Mouse (Mus musculus): ENCODE measurements around the gene Glo1.
"Not testable (repeated sequence)": the region's sequence is repeated elsewhere in the genome, so short reads cannot be mapped to it uniquely, and the experiment has no call there.

Gene Glo1

GRCm38 (mm10) chr17:30626719-30627118 lies at the start of gene Glo1:
Gene Glo1 (minus strand): TSS chr17:30626871.
- DNase-seq (ENCODE audit: low spot score), result not testable (repeated sequence)

GRCm38 (mm10) chr17:30675021-30675740 lies 48.5 kb upstream of the Glo1 start:
- no peak for DNase-seq (ENCODE audit: low spot score)

- no peak for DNase-seq (ENCODE audit: low spot score)
These were observed 46.4 kb upstream of the Glo1 start for GRCm38 (mm10) chr17:30673023-30673422.

- no peak for DNase-seq (ENCODE audit: low spot score)
These were observed 45.9 kb upstream of the Glo1 start for GRCm38 (mm10) chr17:30672556-30672955.

GRCm38 (mm10) chr17:30664856-30665255 lies 38.2 kb upstream of the Glo1 start:
- DNase-seq (ENCODE audit: low spot score), result no peak

- no peak for DNase-seq (ENCODE audit: low spot score)
These were observed 36.5 kb upstream of the Glo1 start for GRCm38 (mm10) chr17:30663170-30663569.

- no peak for DNase-seq (ENCODE audit: low spot score)
These were observed 35.5 kb upstream of the Glo1 start for GRCm38 (mm10) chr17:30662131-30662530.

GRCm38 (mm10) chr17:30658152-30658544 lies 31.5 kb upstream of the Glo1 start:
- peak; percentile 73 for DNase-seq (ENCODE audit: low spot score)

GRCm38 (mm10) chr17:30657530-30658151 lies 31.0 kb upstream of the Glo1 start:
- no peak for DNase-seq (ENCODE audit: low spot score)

- DNase-seq (ENCODE audit: low spot score), result no peak
These were observed 26.3 kb upstream of the Glo1 start for GRCm38 (mm10) chr17:30653010-30653409.

- no peak for DNase-seq (ENCODE audit: low spot score)
These were observed 22.1 kb upstream of the Glo1 start for GRCm38 (mm10) chr17:30648770-30649169.

GRCm38 (mm10) chr17:30640896-30641295 lies 14.2 kb upstream of the Glo1 start:
- DNase-seq (ENCODE audit: low spot score), result no peak

GRCm38 (mm10) chr17:30638996-30639395 lies 12.3 kb upstream of the Glo1 start:
- no peak for DNase-seq (ENCODE audit: low spot score)

GRCm38 (mm10) chr17:30637714-30638113 lies 11.0 kb upstream of the Glo1 start:
- DNase-seq (ENCODE audit: low spot score), result no peak

- peak; percentile 33 for DNase-seq (ENCODE audit: low spot score)
These were observed 8.7 kb upstream of the Glo1 start for GRCm38 (mm10) chr17:30635367-30635766.

- DNase-seq (ENCODE audit: low spot score), result not testable (repeated sequence)
These were observed 2.5 kb downstream of the Glo1 start, which contains the start of gene Dnah8 for GRCm38 (mm10) chr17:30624132-30624531. Gene Dnah8 (plus strand): TSS chr17:30624354.

- no peak for DNase-seq (ENCODE audit: low spot score)
These were observed 3.5 kb downstream of the Glo1 start for GRCm38 (mm10) chr17:30623200-30623599.

- DNase-seq (ENCODE audit: low spot score), result no peak
These were observed 5.2 kb downstream of the Glo1 start for GRCm38 (mm10) chr17:30621450-30621849.

- DNase-seq (ENCODE audit: low spot score), result no peak
These were observed 6.1 kb downstream of the Glo1 start for GRCm38 (mm10) chr17:30620548-30620947.

- DNase-seq (ENCODE audit: low spot score), result no peak
These were observed 7.5 kb downstream of the Glo1 start for GRCm38 (mm10) chr17:30619153-30619552.

GRCm38 (mm10) chr17:30618136-30618891 lies 8.4 kb downstream of the Glo1 start:
- no peak for DNase-seq (ENCODE audit: low spot score)

GRCm38 (mm10) chr17:30616203-30616602 lies 10.5 kb downstream of the Glo1 start:
- DNase-seq (ENCODE audit: low spot score), result no peak

- no peak for DNase-seq (ENCODE audit: low spot score)
These were observed 13.3 kb downstream of the Glo1 start for GRCm38 (mm10) chr17:30613350-30613749.
